Mouse (Mus musculus) frontal cortex, postnatal 25 days (tissue): ENCODE results near the gene Ppp1r1b.

Experiments
- DNase-seq, 2 experiments: peaks; one replicate each; pipeline ENCODE4 v3.0.0; 2022; ENCODE audit warnings: low spot score in 2 of 2

The Ppp1r1b gene

DNA sequence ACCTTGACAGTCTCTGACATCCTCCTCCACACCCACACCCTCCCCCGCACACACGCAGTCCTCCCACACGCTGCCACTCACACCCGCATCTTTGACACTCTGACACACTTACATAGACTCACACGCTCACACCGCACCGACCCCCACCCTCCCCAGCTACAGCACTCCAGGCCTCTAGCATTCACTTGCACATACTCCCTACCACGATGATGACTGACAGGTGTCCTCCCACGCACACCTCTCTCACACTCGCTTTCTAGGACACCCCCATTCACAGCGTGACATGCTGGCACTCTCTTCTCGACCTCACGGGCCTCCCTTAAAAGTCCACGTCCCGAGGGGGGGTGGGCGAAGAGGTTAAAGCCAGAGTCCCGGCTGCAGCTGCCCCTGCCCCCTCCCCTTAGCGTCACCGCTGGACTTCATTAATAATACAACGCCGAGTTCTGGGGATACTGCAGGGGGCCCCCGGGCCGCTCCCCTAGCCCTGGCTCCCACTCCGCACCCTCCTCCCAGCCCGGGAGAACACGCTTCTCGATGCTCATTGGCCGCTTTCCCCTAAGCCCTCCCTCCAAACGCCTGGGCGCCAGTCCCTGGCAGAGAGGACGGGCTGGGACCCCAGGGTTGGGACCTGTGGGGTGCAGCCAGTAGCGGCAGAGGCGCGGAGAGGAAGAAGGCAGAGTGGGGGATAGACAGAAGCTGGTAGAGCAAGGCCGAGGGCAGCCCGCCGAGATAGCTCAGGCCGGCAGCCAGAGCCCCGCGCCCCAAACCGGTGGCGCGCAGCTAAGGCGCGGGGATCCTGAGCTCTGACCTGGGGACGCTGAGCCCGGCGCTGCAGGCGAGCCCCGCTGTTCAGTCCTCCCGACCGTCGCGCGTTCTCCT is at the start of gene Ppp1r1b:
Gene Ppp1r1b (plus strand): TSS at position 322 of the 879 bp plus-strand sequence.
- peak in 1 of 2 experiments; percentile 67 for DNase-seq

DNA sequence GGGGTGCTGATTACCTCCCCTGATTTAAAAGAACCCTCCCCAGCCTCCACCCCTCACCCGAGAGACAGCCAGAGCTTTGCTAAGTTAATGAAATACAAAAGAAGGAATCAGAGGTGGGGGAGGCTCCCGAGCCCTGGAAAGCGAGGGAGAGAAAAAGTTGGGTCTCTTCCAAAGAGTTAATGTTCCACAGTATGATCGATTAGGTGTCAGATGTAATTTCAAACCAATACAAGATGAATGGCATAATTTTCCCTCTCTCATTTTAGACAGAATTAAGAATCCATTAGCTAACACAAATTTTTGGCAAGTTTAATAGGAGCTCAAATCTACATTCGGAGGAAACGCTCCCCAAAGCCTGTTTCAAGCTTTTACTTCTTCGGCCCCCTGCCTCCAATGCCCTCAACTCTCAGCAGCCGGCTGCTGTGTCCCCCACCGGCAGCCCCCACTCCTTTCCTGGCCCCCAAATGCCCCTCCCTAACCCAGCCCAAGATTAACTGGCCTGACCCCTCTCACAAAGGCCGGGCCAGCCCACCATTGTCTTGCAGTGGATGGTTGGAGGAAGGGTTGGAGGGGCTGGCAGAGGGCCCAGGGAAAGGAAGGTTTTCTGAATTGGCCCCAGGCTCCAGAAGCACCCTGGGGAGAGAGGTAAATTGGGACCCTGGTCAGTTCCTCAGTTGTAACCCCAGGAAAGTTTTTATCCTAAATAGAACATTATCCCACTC is 49.6 kb upstream of the Ppp1r1b start:
- DNase-seq: no peak

DNA sequence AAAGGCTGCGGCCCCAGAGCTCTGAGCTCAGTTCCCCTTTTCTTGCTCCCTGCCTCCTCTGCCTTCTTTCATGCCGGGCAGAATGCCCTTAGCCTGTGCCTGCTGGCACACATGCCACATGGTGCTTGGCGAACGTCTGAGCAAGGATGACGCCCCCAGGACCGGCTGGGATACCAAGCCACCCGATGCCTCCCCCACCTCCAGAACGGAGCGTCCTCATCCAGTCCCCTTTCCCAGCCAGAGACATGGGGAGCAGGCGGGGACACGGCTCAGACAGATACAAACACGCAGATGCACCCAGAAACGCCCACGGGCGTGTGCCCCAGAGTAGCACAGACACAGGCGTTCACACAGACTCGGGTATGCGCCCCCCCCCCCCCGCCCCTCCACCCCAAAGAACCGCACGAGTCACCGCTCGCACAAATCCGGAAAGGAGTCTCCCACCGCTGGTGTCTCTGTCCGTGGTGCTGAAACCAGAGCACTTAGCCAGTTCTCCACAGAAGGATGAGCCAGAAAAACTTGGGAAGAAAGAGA is 34.3 kb upstream of the Ppp1r1b start:
- DNase-seq: no peak

DNA sequence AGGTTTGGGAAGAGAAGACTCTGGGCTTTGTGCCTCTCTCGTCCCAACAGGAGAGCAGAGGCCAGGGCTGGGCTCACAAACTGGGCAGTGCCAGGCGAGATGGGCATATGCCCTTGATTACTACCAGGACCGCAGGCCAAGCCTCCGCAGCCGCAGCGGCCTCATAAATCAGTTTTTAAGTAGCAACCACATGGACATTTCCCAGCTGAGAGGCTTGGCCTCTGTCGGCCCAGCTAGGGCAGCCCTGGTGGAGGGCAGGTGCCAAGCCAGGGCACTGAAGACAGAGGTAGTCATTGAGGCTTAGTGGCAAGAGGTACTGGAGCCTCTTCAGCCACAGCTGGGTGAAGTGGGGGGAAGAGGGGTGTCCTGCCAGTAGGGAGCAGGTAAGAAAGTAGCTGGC is 30.7 kb upstream of the Ppp1r1b start:
- DNase-seq: no peak

DNA sequence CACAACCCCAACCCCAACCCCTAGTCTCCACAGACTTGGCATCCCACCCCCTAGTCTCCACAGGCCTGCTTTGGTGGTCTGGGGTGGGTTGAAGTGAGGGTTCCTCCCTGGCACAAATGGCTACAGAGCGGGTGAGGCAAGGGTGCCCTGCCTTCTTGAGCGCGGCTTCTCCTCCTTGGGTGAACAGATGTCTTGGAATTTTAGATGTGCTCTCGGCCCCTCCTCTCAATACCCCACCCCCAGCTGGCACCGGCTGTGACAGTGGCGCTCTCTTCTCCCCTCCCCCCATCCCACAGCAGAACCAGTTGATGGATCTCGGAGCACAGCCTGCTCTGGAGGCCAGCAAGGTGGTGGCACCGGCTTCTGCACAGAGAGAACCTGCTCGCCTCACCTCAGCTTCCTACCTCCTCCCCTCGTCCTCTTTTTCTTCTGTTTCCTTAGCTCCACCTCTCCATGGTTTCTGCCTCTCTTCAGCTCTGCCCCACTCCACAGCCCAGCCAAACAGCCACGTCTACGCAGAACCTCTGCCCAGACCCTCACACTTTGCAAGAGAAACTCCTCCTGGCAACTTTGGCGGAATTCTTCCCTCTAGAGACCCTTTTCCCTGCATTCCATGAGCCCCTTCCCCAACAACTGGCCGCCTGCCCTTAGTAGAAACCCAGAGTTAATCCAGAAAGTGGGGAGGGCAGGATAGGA is 29.6 kb upstream of the Ppp1r1b start:
- DNase-seq: no peak

DNA sequence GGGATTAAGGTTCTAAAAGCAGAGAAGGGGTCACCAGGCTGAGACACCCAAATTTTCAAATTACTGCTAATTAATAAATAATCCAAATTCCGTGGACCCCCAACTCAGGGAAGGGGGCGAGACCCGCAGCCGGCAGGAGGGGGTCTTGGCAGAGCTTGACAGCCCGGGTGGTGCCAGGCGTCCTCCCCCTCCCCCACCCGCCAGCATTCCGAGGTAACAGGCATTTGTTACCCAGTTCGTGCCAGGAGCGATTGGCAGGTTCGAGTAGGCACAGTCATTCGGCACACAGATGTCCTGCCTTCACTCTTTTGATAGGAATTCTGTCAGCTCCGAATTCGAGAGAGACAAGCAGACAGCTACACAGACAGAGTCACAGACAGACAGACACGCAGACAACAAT is 29.1 kb upstream of the Ppp1r1b start:
- no peak for DNase-seq

DNA sequence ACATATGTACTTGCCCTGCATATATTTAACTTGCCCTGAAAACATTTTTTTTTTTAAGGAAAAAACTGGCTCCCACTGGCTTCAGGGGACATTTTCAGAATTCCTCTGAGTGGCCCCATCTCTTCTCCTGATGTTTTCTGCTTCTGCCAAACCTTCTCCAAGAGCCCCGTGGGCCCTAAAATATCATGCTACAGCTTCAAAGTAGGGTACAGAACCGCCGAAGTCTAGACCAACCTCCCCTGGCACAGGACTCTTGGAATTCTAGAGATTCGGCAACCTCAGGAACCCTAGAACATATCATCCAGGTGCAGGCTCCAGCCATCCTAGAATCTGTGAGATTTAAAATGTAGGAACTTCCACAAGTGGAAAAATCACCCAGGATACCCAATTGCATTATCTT is 28.7 kb upstream of the Ppp1r1b start:
- DNase-seq: no peak

DNA sequence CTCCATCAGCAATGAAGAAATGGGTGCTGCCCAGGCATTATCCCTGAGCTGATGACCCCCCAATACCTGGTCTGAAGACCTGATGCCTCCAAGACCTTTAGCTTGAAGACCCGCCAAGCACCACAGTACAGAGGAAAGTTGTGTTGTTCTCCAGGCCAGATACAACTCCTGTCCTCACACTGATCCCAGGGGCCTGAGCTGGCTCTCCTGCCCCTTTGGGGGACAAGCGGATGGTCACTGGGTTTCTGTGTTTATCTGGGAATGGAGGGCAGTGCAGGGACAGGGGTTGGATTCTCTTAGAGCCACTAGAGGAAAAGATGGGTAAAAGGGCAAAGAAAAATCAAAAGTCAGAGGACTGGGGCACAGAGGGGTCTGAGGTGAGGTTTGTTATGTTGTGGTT is 28.3 kb upstream of the Ppp1r1b start:
- no peak for DNase-seq

DNA sequence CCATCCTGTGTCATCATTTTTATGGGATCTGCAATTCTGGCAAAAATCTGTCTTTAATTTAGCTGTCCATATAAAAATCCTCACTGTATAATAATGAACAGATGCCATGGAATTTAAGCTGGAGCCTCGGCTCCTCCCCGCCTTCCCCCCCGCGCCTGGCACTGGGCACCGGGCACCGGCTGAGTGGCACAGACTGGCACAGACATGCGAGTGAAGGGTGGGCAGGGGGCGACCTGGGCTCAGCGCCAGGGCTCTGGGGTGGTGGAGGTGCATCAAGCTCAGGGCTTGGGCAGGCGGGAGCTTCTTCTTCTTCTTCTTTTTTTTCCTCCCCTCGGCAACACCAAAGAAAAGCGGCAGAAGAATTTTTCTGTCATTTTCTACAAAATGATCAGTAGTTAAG is 27.8 kb upstream of the Ppp1r1b start:
- no peak for DNase-seq

DNA sequence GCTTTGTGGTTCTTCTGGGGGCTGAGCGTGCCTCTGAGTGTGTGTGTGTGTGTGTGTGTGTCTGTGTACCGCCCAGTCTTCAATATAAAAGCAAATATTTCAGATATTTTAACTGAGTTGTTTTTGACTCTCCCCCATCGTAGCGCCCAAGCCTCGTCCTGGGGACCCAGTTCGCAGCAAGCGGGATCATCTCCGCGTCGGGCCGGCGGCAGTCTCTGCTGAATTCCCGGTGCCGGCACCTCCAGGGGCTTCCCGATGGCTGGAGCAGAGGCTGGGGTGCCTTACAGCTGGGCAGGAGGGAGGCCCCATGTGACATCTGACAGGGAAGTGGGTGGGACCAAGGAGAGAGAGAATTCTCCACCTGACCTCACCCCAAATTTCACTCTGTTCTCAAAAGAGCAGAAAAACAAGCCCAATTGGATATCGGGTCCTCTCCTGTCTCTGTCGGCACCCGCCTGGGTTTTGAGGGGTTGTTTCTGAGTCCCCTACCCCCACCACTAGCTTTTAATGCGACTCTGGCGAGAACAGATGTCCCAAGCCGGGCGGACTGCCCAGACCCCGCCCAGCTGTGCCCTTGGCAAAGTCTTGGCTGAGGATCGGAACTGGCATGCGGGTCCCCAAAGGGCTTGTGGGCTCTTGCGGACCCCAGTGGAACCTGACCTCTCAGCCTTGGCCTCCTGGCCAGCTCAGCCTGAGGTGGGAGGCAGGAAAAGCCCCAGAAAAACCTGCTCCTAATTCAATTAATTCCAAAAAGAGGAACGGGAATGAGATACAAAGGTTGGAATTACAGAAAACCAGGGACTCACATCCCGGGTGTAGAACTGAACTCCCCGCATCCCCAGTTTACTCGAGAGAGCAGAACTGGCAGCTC is 27.2 kb upstream of the Ppp1r1b start:
- no peak for DNase-seq

DNA sequence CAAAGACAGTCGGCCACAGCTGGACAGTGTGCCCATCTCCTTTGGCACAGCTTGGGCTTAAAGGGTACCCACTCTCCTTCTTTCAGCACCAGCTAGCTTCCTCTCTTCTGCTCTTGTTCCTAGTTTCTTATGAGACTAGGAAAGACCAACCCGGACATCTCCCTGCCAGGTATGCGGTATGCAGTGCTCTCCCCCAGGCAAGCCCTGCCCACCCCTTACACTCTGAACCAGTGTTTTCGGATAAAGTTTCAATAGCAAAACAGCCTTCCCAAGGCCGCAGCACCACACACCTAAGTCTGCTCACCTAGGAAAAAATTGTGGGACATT is 26.6 kb upstream of the Ppp1r1b start:
- no peak for DNase-seq

DNA sequence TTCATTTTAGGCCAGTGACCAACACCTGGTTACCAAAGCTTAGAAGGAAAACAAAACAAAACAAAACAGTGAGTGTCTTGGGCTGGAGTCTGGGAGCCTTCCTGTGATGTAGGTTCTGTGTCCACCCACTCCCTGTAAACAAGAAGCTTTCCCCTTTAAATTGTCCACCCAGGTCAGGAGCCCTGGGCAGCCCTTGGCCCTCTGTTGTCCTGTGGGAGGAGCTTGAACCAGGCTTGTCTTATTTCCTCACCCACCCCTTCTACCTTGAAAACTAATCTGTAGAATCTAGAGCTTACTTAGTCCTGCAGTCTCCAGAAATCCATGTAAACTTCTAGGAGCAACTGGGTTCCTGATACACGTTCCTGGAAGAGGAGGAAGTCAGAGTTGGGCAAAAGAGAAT is 26.0 kb upstream of the Ppp1r1b start:
- no peak for DNase-seq

DNA sequence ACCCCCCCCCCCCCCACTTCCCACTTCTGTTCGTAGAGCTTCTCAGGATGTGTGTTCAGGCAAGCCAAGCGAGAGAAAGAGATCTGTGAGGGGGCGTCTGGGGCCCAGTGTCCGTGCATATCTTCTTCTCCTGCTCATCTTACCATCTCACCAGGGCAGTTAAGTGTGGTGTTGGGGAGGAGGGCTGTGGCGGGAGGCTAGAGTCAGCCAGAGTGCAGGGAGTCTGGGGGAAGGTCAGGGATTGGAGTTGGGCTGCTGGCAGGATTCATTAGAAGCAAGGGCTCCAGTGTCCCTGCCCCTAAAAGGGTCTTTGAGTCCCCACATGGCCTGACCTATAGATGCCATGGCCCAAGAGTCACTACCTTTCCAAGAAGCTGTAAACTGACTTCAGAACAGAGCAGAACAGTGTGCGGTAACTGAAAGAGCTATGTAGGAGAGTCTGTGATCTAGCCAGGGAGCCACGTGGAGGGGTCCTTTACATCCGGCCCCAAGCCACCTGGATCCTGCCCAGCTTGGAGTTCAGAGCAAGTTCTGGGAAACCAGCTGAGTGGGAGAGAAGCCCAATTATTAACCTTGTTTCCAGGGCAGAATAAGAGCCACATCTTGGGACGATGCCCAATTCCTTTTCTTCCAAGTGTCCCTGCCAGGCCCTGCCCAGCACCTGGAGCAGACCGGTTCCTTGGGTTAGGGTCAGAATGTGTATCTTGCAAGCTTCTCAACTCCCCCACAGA is 24.9 kb upstream of the Ppp1r1b start:
- no peak for DNase-seq

DNA sequence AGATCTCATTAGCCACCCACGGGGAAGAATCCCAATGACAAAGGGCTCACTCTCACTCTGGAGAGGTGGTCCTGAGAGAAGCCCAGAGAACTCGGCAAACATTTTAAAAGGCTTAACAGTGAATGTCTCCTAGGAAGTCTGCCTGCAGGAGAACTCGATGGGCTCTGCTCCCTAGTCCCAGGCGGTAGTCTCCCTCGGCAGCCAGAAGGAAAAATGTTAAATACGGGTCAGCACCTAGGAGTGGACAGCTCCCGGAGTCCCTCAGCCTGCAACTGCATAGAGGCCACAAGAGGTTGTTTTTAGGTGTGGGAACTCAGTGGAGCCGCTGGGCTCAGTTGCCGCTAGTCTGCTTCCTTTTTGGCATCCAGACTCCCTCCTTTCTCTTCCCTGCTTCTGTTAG is 24.3 kb upstream of the Ppp1r1b start:
- DNase-seq: no peak

DNA sequence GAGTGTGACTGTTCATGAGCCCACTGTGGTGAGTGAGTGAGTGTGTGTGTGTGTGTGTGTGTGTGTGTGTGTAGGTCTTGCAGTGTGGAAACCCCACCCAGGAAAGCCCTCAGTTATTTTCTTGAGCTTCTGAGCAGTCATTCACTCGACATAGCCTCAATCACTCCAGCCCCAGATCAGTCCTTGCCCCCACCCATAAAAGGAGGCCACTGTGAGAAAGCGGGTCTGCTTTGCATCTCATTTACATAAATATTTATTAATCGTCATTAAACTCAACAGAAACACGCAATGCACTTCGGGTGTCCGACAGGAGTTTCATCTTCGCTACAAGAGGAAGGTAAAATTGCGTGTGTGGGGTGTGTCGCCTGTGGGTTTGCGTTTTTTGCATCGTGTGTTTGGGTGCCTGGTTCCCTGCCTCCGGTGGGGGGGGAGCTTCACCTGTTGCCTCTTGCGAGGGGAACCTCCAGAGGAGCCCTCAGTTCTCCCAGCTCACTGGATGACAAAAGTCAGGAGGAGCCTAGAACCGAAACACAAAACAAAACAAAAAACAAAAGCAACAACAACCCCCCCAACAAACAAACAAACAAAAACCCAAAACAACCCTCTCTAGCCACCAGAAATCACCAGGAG is 22.9 kb upstream of the Ppp1r1b start:
- no peak for DNase-seq

DNA sequence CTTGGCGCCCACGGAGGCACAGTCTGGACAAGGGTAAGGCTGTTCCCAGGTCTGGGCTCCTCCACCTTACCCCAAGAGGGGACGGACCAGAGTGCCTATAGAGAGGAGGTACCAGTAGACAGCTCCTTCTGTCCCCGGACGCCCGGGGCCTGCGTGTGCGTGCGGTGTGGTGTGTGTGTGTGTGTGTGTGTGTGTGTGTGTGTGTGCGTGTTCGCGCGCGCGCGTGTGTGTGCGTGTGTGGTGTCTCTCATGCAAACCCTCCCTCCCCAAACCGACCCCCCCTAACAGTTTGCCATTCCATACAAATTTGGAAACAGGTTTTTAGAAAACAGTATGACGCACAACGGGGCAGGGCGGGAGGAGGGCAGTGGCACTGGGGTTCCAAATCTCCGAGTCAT is 22.4 kb upstream of the Ppp1r1b start:
- no peak for DNase-seq

DNA sequence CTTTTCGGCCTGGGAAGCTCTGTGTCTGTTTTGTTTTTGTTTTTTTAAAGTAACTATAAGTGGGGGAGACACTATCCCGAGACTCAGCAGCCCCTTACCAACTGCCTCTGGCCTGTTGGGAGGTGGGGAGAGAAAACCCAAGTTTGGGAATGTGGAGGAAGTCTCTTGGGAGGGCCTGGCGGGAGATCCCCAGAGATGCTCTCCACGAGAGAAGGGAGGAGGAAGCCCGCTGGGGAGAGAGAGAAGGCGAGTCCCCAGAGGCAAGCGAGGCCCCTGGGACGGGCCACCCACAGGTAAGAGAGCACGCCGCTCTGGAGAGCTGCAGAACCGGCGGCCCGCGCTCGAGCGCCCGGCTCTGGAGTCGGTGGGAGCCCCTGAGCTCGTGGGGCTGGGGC is 21.5 kb upstream of the Ppp1r1b start:
- no peak for DNase-seq

DNA sequence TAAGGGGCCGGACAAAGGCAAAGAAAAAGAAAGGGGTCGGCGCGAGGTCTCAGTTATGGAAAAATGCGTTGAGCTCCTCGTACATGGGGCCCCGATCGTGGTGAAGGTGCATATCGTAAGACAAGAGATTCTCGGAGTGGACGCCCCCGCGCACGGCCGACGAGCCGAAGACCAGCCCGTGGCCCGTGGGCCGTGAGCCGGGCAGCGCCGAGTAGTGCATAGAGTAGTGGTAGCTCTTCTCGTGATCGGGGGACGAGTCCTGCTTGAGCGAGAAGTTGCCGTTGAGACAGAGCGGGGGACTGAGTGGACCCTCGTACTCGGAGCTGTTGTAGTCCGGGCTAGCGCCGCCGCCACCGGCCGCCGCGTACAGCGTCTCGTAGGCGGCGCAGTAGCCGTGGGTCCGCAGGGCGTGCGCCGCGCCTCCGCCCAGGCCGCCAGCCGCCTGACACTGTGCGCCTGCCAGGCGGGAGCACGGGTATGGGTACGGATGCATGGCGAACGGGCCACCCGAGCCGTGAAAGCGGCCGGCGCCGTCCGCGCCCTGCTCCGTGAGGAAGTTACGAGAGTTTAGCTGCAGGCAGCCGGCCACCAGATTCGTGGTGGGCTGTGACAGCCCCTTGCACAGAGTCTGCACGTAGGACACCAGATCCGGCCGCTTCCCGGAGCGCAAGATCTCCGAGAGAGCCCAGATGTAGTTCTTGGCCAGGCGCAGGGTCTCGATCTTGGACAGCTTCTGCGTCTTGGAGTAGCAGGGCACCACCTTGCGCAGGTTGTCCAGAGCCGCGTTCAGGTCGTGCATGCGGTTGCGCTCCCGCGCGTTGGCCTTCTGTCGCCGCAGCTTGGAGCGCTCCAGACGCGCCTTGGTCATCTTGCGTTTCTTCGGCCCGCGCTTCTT is 20.8 kb upstream of the Ppp1r1b start:
- no peak for DNase-seq

DNA sequence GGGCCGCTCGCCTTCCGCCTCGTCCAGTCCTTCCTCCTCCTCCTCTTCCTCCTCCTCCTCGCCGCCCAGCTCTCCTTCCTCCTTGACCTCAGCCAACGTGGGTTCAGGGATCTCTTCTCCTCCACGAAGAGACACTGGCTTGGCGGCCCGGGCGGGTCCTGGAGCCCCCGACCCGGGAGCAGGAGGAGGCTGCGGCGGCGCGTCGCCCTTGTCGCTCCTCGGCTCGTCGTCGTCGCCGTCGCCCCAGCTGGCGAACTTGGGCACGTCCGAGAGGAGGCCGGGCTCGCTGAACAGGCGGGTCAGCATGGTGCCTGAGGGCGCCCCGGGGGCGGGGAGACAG is 20.2 kb upstream of the Ppp1r1b start:
- DNase-seq: no peak
